ENCODE assay signal across 32 mouse cellular contexts in genomic region chr7:55928649-55929048, GRCm38 (mm10). TPM values are rescaled to one million over a fixed set of nuclear protein-coding genes. Genes with fewer than 3 reads are reported as not detected.
DNase-seq lines count a peak whose midpoint lies in the region; ATAC-seq lines count a peak whose summit lies in the region.
"Had no signal": no experiment of that assay in that cellular context is flagged by ENCODE, and none has a peak within 500 bp of the region (broad histone marks: within the 10 kb centered on the region; RNA-seq: fewer than 3 reads in every experiment).

No protein-coding gene starts in this region.

- H3K4me3 ChIP-seq in intestine, embryonic 16.5 days (ENCODE audit: low read length): no peak overlapping the region
- no peak overlapping the region for H3K4me3 ChIP-seq in intestine, embryonic 15.5 days (replicated peaks)
- H3K4me3 ChIP-seq: embryonic facial prominence, embryonic 12.5 days; hindbrain, embryonic 12.5 days; kidney, embryonic 15.5 days; liver, embryonic 13.5 days; midbrain, embryonic 10.5 days; neural tube, embryonic 12.5 days had no signal

- peaks cover 13% of the 10 kb centered on the region; the same call in 1 of the 2 replicates for H3K36me3 ChIP-seq in intestine, embryonic 16.5 days (ENCODE audit: control insufficient read depth, insufficient read depth, low read length)
- 0 out of 2 replicates have a peak, but pooled peaks cover 14% of the 10 kb centered on the region for H3K36me3 ChIP-seq in intestine, embryonic 15.5 days

- H3K9ac ChIP-seq in intestine, embryonic 16.5 days (ENCODE audit: low read depth, low read length): no peak overlapping the region
- no peak overlapping the region for H3K9ac ChIP-seq in intestine, embryonic 15.5 days
- H3K9ac ChIP-seq: embryonic facial prominence, embryonic 12.5 days; hindbrain, embryonic 12.5 days; kidney, embryonic 15.5 days; liver, embryonic 13.5 days; neural tube, embryonic 12.5 days had no signal

- 79% methylated on average over 2 of the region's 2 CpGs for WGBS in intestine, embryonic 16.5 days
- WGBS in intestine, embryonic 15.5 days: 80% methylated on average over 2 of the region's 2 CpGs

- H3K9me3 ChIP-seq in intestine, embryonic 16.5 days (ENCODE audit: control insufficient read depth, low read length): no peaks in the 10 kb centered on the region
- no peaks in the 10 kb centered on the region for H3K9me3 ChIP-seq in intestine, embryonic 15.5 days
- H3K9me3 ChIP-seq: embryonic facial prominence, embryonic 12.5 days; G1E; hindbrain, embryonic 12.5 days; kidney, embryonic 15.5 days; liver, embryonic 13.5 days; midbrain, embryonic 10.5 days; neural tube, embryonic 12.5 days had no signal

- DNase-seq in kidney, postnatal 36 days: peak; percentile 18 to 32
- DNase-seq in kidney, postnatal 25 days: no peak
- DNase-seq in layer of hippocampus, postnatal 10 days (ENCODE audit: low spot score in 2 of 2): no peak
- no peak for DNase-seq in right cerebral cortex, postnatal 14 days
- DNase-seq: adrenal gland, postnatal 10 days; cerebellum, adult 11 months; cerebellum, adult 9-10 months; cerebellum, postnatal 36 days; embryo, embryonic 11 days; gastrocnemius, postnatal 14 days; heart, adult 18-20 months; liver, embryonic 13.5 days; lung, adult 2 months; lung, postnatal 10 days; right cerebral cortex, adult 18-20 months; right cerebral cortex, postnatal 4 days; thymus, adult 18-20 months; thymus, postnatal 25 days had no signal

- no peak overlapping the region for H3K27ac ChIP-seq in intestine, embryonic 16.5 days (ENCODE audit: low read length)
- no peak overlapping the region for H3K27ac ChIP-seq in intestine, embryonic 15.5 days
- H3K27ac ChIP-seq: embryonic facial prominence, embryonic 12.5 days; hindbrain, embryonic 12.5 days; hindbrain, postnatal 0 days; kidney, embryonic 15.5 days; liver, embryonic 13.5 days; macrophage; midbrain, embryonic 10.5 days; neural tube, embryonic 12.5 days; stomach, postnatal 0 days had no signal

- ATAC-seq in intestine, embryonic 16.5 days: 0 out of 2 replicates have a peak, but pooled peaks have one; percentile 21
- no peak; the same call in 1 of the 2 replicates for ATAC-seq in intestine, embryonic 15.5 days
- peak; percentile 50 for ATAC-seq in granulocyte monocyte progenitor cell, adult 5-6 weeks (replicated peaks; ENCODE audit: poor library complexity, severe bottlenecking)
- ATAC-seq: forebrain, embryonic 14.5 days; hindbrain, postnatal 0 days; midbrain, embryonic 16.5 days had no signal

- no peaks in the 10 kb centered on the region for H3K27me3 ChIP-seq in intestine, embryonic 16.5 days (replicated peaks; ENCODE audit: control insufficient read depth, insufficient read depth, low read length)
- H3K27me3 ChIP-seq in intestine, embryonic 15.5 days (replicated peaks): no peaks in the 10 kb centered on the region
- H3K27me3 ChIP-seq: embryonic facial prominence, embryonic 12.5 days; hindbrain, embryonic 12.5 days; kidney, embryonic 15.5 days; liver, embryonic 13.5 days; neural tube, embryonic 12.5 days had no signal

- no peak overlapping the region for H3K4me2 ChIP-seq in intestine, embryonic 16.5 days (ENCODE audit: low read depth, low read length)
- H3K4me2 ChIP-seq in intestine, embryonic 15.5 days (replicated peaks): no peak overlapping the region
- H3K4me2 ChIP-seq: embryonic facial prominence, embryonic 12.5 days; hindbrain, embryonic 12.5 days; kidney, embryonic 15.5 days; liver, embryonic 13.5 days; neural tube, embryonic 12.5 days had no signal

- H3K4me1 ChIP-seq in intestine, embryonic 16.5 days (ENCODE audit: control insufficient read depth, insufficient read depth, low read length): no peaks in the 10 kb centered on the region
- H3K4me1 ChIP-seq in intestine, embryonic 15.5 days (replicated peaks): no peaks in the 10 kb centered on the region
- H3K4me1 ChIP-seq: embryonic facial prominence, embryonic 12.5 days; hindbrain, embryonic 12.5 days; kidney, embryonic 15.5 days; midbrain, embryonic 10.5 days; neural tube, embryonic 12.5 days had no signal

RNA-seq across cellular contexts. Expression of gene Nipa2, which starts 33.6 kb away (rescaled TPM):
- 55.9 and 71.0 TPM in 2 replicates for polyA plus RNA-seq in intestine, embryonic 16.5 days (2015; fragmentation: Nextera tagmentation; extraction: Ambion mirVana)
- 56.6 and 63.9 TPM in 2 replicates for polyA plus RNA-seq in intestine, embryonic 15.5 days (2015; fragmentation: Nextera tagmentation; extraction: Ambion mirVana)
- 31.2 and 34.3 TPM in 2 replicates for total RNA-seq in granulocyte monocyte progenitor cell, adult 5-6 weeks (2014; fragmentation: Nextera tagmentation)
- 37.3 and 39.8 TPM in 2 replicates for total RNA-seq in granulocyte monocyte progenitor cell, adult 5-6 weeks (2017)
- 10 to 100 TPM; 56.1 to 62.7 TPM for total RNA-seq in layer of hippocampus, postnatal 10 days (2021)

Comparison
In these comparisons a context has a peak if more than half of its experiments do, and no peak if none do; other contexts are left out.
1. DNase-seq: peak in kidney, postnatal 36 days (2 of 2); none in kidney, postnatal 25 days (0 of 2), layer of hippocampus, postnatal 10 days (0 of 2) and right cerebral cortex, postnatal 14 days (single experiment).